Mouse (Mus musculus) stomach, embryonic 15.5 days (tissue): ENCODE data around the gene Treml2. TPM values are rescaled to one million over a fixed set of nuclear protein-coding genes. Genes with fewer than 3 reads are reported as not detected.

Source experiments
- ATAC-seq: fragments of 200-750 bp; cut with Nextera tagmentation; 2 replicates; pipeline ENCODE4 v1.8.0; 2017; ENCODE audit warnings: low read depth, moderate number of reproducible peaks, moderate TSS enrichment; ENCODE audit not compliant: insufficient read depth, low FRiP score
- H3K27ac ChIP-seq: fragments of 300-500 bp; sonication (generic); 2 replicates; pipeline ENCODE4 v1.5.1; 2015; ENCODE audit warnings: mild to moderate bottlenecking, inconsistent platforms
- H3K27me3 ChIP-seq: fragments of 300-500 bp; sonication (generic); replicated peaks from 2 replicates; pipeline ENCODE4 v1.6.1; 2015; ENCODE audit warnings: inconsistent platforms
- H3K36me3 ChIP-seq: fragments of 300-500 bp; sonication (generic); 2 replicates; pipeline ENCODE4 v1.6.1; 2015; ENCODE audit warnings: inconsistent platforms
- H3K4me1 ChIP-seq: fragments of 300-500 bp; sonication (generic); 2 replicates; pipeline ENCODE4 v1.6.1; 2015; ENCODE audit warnings: inconsistent platforms
- H3K4me2 ChIP-seq: fragments of 300-500 bp; sonication (generic); 2 replicates; pipeline ENCODE4 v1.6.1; 2015; ENCODE audit warnings: mild to moderate bottlenecking, inconsistent platforms
- H3K4me3 ChIP-seq: fragments of 300-500 bp; sonication (generic); replicated peaks from 2 replicates; pipeline ENCODE4 v1.5.1; 2015; ENCODE audit warnings: inconsistent platforms
- H3K9ac ChIP-seq: fragments of 300-500 bp; sonication (generic); 2 replicates; pipeline ENCODE4 v1.6.1; 2015; ENCODE audit warnings: inconsistent platforms
- H3K9me3 ChIP-seq: fragments of 300-500 bp; sonication (generic); 2 replicates; pipeline ENCODE4 v1.6.1; 2016; ENCODE audit warnings: inconsistent platforms
- WGBS: fragments of 180-500 bp; shearing (Covaris S2); methylation state at CpG from one replicate; pipeline ENCODE4 v1.1.7; 2015; 5-methylcytosine and 5-hydroxymethylcytosine counted together
- polyA plus RNA-seq: library from polyadenylated mRNA; unstranded; fragments of >200 nt; fragmentation: Nextera tagmentation; extraction: Ambion mirVana; gene quantifications from 2 replicates; pipeline ENCODE4 v1.2.1, GENCODE M21; 2015

The Treml2 gene
- polyA plus RNA-seq, 1 experiment from 2014 or later, result 0.30 TPM

GRCm38 (mm10) chr17:48272158-48272557 lies 27.1 kb upstream of the Treml2 start:
- H3K27me3 ChIP-seq, result no peaks in the 10 kb centered on the region
- H3K27ac ChIP-seq, result no peak overlapping the region
- no peak overlapping the region for H3K4me2 ChIP-seq
- no peak overlapping the region for H3K4me3 ChIP-seq
- H3K36me3 ChIP-seq, result no peaks in the 10 kb centered on the region
- WGBS, result 62% methylated on average over 5 of the region's 5 CpGs
- H3K9ac ChIP-seq, result no peak overlapping the region
- H3K9me3 ChIP-seq, result no peaks in the 10 kb centered on the region
- H3K4me1 ChIP-seq, result no peaks in the 10 kb centered on the region
- ATAC-seq, result peak; percentile 87; the same call in 1 of the 2 replicates

DNA sequence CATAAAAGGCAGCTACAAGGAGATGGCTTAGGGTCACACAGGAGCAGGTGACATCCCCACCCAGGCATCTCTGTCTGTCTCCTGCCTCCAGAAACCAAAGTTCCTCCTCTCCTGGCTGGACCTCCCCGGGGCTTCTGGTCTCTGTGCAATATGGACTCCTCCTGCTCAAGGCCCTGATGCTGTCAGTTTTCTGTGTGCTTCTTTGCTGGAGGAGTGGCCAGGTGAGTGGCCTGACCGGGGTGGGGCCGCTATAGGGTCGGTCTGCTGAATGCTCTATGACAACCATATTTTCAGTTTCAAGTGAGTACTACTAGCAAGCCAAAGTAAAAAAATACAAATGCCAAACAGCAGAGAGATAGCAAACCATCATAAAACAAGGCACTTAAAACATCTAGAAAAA lies 26.7 kb upstream of the Treml2 start:
- no peaks in the 10 kb centered on the region for H3K36me3 ChIP-seq
- H3K4me1 ChIP-seq, result no peaks in the 10 kb centered on the region
- no peak overlapping the region for H3K4me2 ChIP-seq
- 76% methylated on average over 4 of the region's 4 CpGs for WGBS
- no peaks in the 10 kb centered on the region for H3K9me3 ChIP-seq
- H3K4me3 ChIP-seq, result no peak overlapping the region
- H3K9ac ChIP-seq, result no peak overlapping the region
- no peak overlapping the region for H3K27ac ChIP-seq
- H3K27me3 ChIP-seq, result no peaks in the 10 kb centered on the region
- ATAC-seq, result no peak

DNA sequence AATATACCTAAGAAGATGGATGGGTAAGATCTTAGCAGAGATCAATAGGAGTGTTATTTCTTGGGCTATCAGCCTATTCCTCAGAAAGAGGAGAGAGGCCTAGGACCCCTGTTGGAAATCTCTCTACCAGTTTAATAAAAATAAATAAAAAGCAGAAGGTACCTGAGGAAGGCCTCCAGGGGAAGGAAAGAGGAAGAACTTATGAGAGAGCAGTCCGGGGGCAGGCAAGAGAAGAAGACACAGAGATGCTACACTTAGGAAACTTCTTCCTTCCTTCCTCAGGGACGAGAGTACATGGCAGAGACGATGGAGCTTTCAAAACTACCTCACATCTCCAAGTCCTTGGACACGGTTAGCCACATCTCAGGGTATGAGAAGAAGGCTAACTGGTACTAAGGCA lies 25.2 kb upstream of the Treml2 start:
- Histone ChIP-seq H3K9me3 (no peaks in the 10 kb centered on the region), H3K4me1 (no peaks in the 10 kb centered on the region), H3K9ac (no peak overlapping the region), H3K36me3 (no peaks in the 10 kb centered on the region), H3K27me3 (no peaks in the 10 kb centered on the region), H3K4me2 (no peak overlapping the region), H3K4me3 (no peak overlapping the region), H3K27ac (no peak overlapping the region; the same call in 1 of the 2 replicates)
- 85% methylated on average over 4 of the region's 4 CpGs for WGBS
- ATAC-seq, result no peak

- Histone ChIP-seq H3K27ac (no peak overlapping the region), H3K9me3 (no peaks in the 10 kb centered on the region), H3K9ac (no peak overlapping the region), H3K27me3 (no peaks in the 10 kb centered on the region), H3K36me3 (no peaks in the 10 kb centered on the region), H3K4me3 (no peak overlapping the region), H3K4me1 (no peaks in the 10 kb centered on the region), H3K4me2 (no peak overlapping the region)
- 33% methylated on average over 6 of the region's 6 CpGs for WGBS
- no peak for ATAC-seq
Measured at GRCm38 (mm10) chr17:48274885-48275284, 24.4 kb upstream of the Treml2 start.

- no peak overlapping the region for H3K9ac ChIP-seq
- H3K36me3 ChIP-seq, result no peaks in the 10 kb centered on the region
- H3K9me3 ChIP-seq, result no peaks in the 10 kb centered on the region
- H3K4me1 ChIP-seq, result 0 out of 2 replicates have a peak, but pooled peaks cover under 1% of the 10 kb centered on the region
- no peak overlapping the region for H3K4me3 ChIP-seq
- no peak overlapping the region for H3K27ac ChIP-seq
- ATAC-seq, result no peak
- no peak overlapping the region for H3K4me2 ChIP-seq
- WGBS, result 55% methylated on average over 7 of the region's 7 CpGs
- H3K27me3 ChIP-seq, result no peaks in the 10 kb centered on the region
Measured at GRCm38 (mm10) chr17:48275736-48276135, 23.6 kb upstream of the Treml2 start.

- no peak overlapping the region for H3K4me2 ChIP-seq
- H3K27ac ChIP-seq, result no peak overlapping the region
- 0 out of 2 replicates have a peak, but pooled peaks cover 6% of the 10 kb centered on the region for H3K4me1 ChIP-seq
- no peaks in the 10 kb centered on the region for H3K27me3 ChIP-seq
- no peak for ATAC-seq
- H3K4me3 ChIP-seq, result no peak overlapping the region
- no peaks in the 10 kb centered on the region for H3K9me3 ChIP-seq
- H3K36me3 ChIP-seq, result no peaks in the 10 kb centered on the region
- no peak overlapping the region for H3K9ac ChIP-seq
Measured at GRCm38 (mm10) chr17:48278381-48278780, 20.9 kb upstream of the Treml2 start.

DNA sequence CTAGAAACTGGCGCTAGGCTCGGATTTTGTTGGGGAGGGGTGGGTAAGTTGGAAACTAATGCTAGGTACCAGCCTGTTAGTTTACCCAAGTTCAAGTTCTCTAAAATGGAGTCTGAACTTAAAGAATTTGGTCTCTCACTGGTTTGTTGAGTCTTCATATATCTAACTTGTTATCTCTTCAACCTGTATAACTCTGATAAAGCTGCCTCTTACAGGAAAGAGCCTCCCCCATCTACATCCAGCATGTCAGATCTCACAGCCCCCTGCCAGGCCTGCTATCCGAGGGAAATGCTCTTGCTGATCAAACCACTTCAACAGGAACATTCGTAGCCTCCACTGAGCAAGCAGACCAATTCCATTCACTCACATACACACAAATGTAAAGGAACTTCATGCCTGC lies 20.3 kb upstream of the Treml2 start:
- no peak for ATAC-seq
- Histone ChIP-seq H3K4me2 (no peak overlapping the region), H3K9me3 (no peaks in the 10 kb centered on the region), H3K9ac (no peak overlapping the region), H3K36me3 (no peaks in the 10 kb centered on the region), H3K4me1 (0 out of 2 replicates have a peak, but pooled peaks cover 6% of the 10 kb centered on the region), H3K27me3 (no peaks in the 10 kb centered on the region), H3K27ac (no peak overlapping the region), H3K4me3 (no peak overlapping the region)
- WGBS, result 72% methylated on average over 4 of the region's 4 CpGs

DNA sequence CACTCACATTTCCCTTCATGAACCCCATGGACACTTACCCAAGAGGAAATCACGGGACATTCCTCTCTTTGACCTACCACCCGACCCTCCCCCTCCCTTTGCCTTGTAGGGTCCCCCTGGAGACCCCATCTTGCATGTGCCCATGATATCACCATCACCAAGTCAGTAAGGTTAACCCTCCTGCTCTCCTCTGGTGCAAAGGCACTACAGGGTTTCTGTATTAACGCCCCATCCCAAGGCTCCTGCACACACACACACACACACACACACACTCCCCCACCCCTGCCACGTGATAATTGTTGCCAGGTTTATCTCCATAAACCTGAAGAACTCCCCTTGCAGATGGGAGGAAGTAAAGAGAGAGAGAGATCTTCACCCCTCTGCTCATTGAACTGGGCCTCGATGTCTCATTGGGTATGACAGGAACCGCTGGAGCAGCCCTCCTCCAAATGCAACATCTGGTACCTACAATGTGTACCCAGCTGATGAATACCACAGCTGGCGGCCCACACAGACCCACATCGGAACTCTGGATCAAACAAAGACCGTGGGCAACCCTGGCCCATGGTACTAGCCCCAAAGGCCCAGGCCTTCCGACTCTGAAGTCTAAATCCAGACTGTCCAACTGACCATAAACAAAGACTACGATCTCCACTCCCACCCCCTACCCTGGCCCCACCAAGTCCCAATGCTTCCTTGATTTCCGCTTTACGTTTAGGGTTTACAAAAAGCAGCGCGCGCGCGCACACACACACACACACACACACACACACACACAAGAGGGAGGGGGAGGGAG lies 18.2 kb upstream of the Treml2 start:
- Histone ChIP-seq H3K27me3 (no peaks in the 10 kb centered on the region), H3K4me2 (peak overlapping the region; percentile 52), H3K4me1 (0 out of 2 replicates have a peak, but pooled peaks cover 6% of the 10 kb centered on the region), H3K27ac (no peak overlapping the region), H3K4me3 (peak overlapping the region; percentile 28), H3K9ac (no peak overlapping the region), H3K9me3 (no peaks in the 10 kb centered on the region), H3K36me3 (no peaks in the 10 kb centered on the region)
- peak; percentile 18; the same call in 1 of the 2 replicates for ATAC-seq
- 27% methylated on average over 18 of the region's 18 CpGs for WGBS

- H3K27ac ChIP-seq, result no peak overlapping the region
- H3K27me3 ChIP-seq, result no peaks in the 10 kb centered on the region
- no peaks in the 10 kb centered on the region for H3K9me3 ChIP-seq
- H3K36me3 ChIP-seq, result no peaks in the 10 kb centered on the region
- H3K4me1 ChIP-seq, result 0 out of 2 replicates have a peak, but pooled peaks cover 6% of the 10 kb centered on the region
- 2% methylated on average over 3 of the region's 3 CpGs for WGBS
- H3K4me3 ChIP-seq, result peak overlapping the region; percentile 28
- no peak for ATAC-seq
- H3K4me2 ChIP-seq, result peak overlapping the region; percentile 52
- no peak overlapping the region for H3K9ac ChIP-seq
Measured at GRCm38 (mm10) chr17:48281739-48282085, 17.6 kb upstream of the Treml2 start.

DNA sequence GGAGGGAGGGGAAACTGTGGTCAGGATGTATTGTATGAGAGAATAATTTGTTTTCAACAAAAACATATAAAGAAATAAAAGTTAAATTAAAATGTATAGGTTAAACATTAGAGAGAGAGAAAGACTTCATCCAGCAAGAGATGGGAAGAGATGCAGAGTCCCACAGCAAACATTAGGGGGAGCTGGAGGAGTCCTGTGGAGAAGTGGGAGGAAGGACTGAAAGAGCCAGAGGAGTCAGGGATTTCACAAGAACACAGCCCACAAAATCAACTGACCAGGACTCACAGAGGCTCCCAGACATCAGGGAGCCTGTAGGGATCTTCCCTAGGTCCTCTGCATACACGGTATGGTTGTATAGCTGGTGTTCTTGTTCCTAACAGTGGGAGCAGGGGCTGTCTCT lies 12.5 kb upstream of the Treml2 start:
- ATAC-seq, result no peak
- Histone ChIP-seq H3K27me3 (no peaks in the 10 kb centered on the region), H3K4me3 (no peak overlapping the region), H3K4me1 (no peaks in the 10 kb centered on the region), H3K4me2 (no peak overlapping the region), H3K36me3 (no peaks in the 10 kb centered on the region), H3K9ac (no peak overlapping the region), H3K9me3 (no peaks in the 10 kb centered on the region), H3K27ac (no peak overlapping the region)
- 55% methylated on average over 1 of the region's 1 CpGs for WGBS

GRCm38 (mm10) chr17:48287276-48287675 lies 12.0 kb upstream of the Treml2 start:
- Histone ChIP-seq H3K36me3 (no peaks in the 10 kb centered on the region), H3K9ac (no peak overlapping the region), H3K27ac (no peak overlapping the region), H3K4me2 (no peak overlapping the region), H3K4me3 (no peak overlapping the region), H3K9me3 (no peaks in the 10 kb centered on the region), H3K27me3 (no peaks in the 10 kb centered on the region), H3K4me1 (no peaks in the 10 kb centered on the region)
- WGBS, result 69% methylated on average over 2 of the region's 2 CpGs
- no peak for ATAC-seq

GRCm38 (mm10) chr17:48293500-48294194 lies 5.7 kb upstream of the Treml2 start:
- Histone ChIP-seq H3K36me3 (no peaks in the 10 kb centered on the region), H3K4me3 (no peak overlapping the region), H3K9me3 (no peaks in the 10 kb centered on the region), H3K4me2 (no peak overlapping the region), H3K4me1 (no peaks in the 10 kb centered on the region), H3K9ac (no peak overlapping the region), H3K27ac (no peak overlapping the region), H3K27me3 (no peaks in the 10 kb centered on the region)
- no peak for ATAC-seq
- 77% methylated on average over 5 of the region's 5 CpGs for WGBS
